ENCODE assay signal across 8 mouse cellular contexts in the genomic region with DNA sequence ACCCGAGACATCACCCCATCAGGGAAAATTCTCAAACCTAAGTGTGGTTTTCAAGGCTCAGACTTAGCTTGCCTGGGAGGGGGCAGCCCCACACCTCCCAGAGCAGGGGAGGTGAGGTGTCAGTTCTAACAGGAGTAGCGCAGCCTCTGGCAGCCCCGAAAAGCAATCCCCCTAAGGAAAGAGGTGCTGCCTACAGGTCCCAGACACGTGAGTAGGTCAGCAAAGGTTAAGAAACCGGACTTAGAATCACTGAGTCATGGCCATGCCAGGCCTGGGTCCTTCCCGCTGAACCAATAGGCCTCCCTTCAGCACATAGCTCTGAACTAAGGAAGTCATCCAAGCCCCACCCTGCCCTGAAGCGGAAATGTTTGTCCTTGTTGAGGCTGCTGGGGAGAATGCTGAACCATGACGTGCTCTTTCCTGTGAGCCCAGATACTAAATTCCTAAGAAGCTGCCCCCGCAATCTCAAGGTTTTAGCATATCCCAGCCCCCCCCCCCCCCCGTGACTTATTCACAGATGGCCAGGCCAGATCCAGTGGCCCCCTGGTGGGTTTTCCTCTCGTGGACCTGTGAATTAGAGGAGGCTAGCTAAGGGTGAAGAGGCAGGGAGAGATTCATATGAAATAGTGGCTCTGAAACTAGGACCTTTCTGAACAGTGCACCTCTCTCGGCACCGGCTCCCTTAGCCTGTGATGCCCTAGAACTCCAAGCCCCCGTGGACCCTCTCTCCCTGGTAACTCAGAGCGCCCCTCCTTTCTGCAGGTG. TPM values are rescaled to one million over a fixed set of nuclear protein-coding genes. Genes with fewer than 3 reads are reported as not detected.
A peak's percentile ranks its signal among the peaks of the same experiment; 100 is the strongest.
DNase-seq lines count a peak whose midpoint lies in the region; ATAC-seq and TF ChIP-seq lines count a peak whose summit lies in the region.

No protein-coding gene starts in this region.

- H3K4me1 ChIP-seq in hindbrain, embryonic 15.5 days (replicated peaks), result peaks cover 29% of the 10 kb centered on the region
- peaks cover 15% of the 10 kb centered on the region; the same call in 1 of the 2 replicates for H3K4me1 ChIP-seq in liver, adult 2 months (ENCODE audit: control insufficient read depth, insufficient read depth, low read length)

- no peaks in the 10 kb centered on the region for H3K9me3 ChIP-seq in hindbrain, embryonic 15.5 days

- no peaks in the 10 kb centered on the region for H3K27me3 ChIP-seq in hindbrain, embryonic 15.5 days
- H3K27me3 ChIP-seq in liver, adult 2 months (ENCODE audit: control insufficient read depth, insufficient read depth, low read length), result no peaks in the 10 kb centered on the region

- H3K4me3 ChIP-seq in gastrocnemius, adult 2 months, result peak overlapping the region; percentile 54
- no peak overlapping the region for H3K4me3 ChIP-seq in hindbrain, embryonic 15.5 days
- H3K4me3 ChIP-seq in liver, adult 2 months (ENCODE audit: insufficient read depth, low read depth, low read length), result no peak overlapping the region

- no peak overlapping the region for H3K4me2 ChIP-seq in hindbrain, embryonic 15.5 days

- intact Hi-C loops in left cerebral cortex, postnatal 36 days (cut with DNase I), result loop anchor here (10.0 kb wide), 1 partner anchor 301 kb away; a partner anchor contains a TSS
- intact Hi-C loops in gastrocnemius, adult 2 months (cut with DNase I), result no loop called here

- peaks cover 26% of the 10 kb centered on the region for H3K36me3 ChIP-seq in hindbrain, embryonic 15.5 days
- peaks cover 35% of the 10 kb centered on the region for H3K36me3 ChIP-seq in liver, adult 2 months (ENCODE audit: control insufficient read depth, insufficient read depth, low read length)

- H3K27ac ChIP-seq in gastrocnemius, adult 2 months, result peak overlapping the region; percentile 92
- H3K27ac ChIP-seq in hindbrain, embryonic 15.5 days (replicated peaks), result peak overlapping the region; percentile 71
- peak overlapping the region; percentile 86 for H3K27ac ChIP-seq in liver, adult 2 months (replicated peaks; ENCODE audit: insufficient read depth, low read depth, low read length)

- DNase-seq in left cerebral cortex, adult 11 months (ENCODE audit: low spot score), result peak; percentile 47
- DNase-seq in left cerebral cortex, postnatal 36 days (ENCODE audit: low spot score in 2 of 2), result no peak
- DNase-seq in adrenal gland, adult 8-10 months, result peak; percentile 83
- peak; percentile 86 for DNase-seq in gastrocnemius, adult 2 months
- peak; percentile 74 for DNase-seq in liver, adult 2 months (ENCODE audit: extremely low read depth, low read depth, low spot score)
- DNase-seq in monocyte, adult 2 months (ENCODE audit: low read depth in 1 of 2, low spot score in 2 of 2), result peak; percentile 66 to 69
- peak; percentile 75 for DNase-seq in thymus, postnatal 25 days

- 50% methylated on average over 15 of the region's 15 CpGs for WGBS in hindbrain, embryonic 15.5 days
- 43% methylated on average over 15 of the region's 15 CpGs for WGBS in liver, adult 2 months

- H3K9ac ChIP-seq in hindbrain, embryonic 15.5 days, result no peak overlapping the region
- peak overlapping the region; percentile 27; the same call in 1 of the 2 replicates for H3K9ac ChIP-seq in liver, adult 2 months (ENCODE audit: low read depth, low read length)

- no peak for TF ChIP-seq POLR2A in liver, adult 2 months (IDR thresholded peaks at IDR 0.05; ENCODE audit: extremely low read depth, insufficient read depth, low read length)

- no peak for TF ChIP-seq CTCF in gastrocnemius, adult 2 months (IDR thresholded peaks at IDR 0.05)
- no peak for TF ChIP-seq CTCF in liver, adult 2 months (IDR thresholded peaks at IDR 0.05; ENCODE audit: low read depth, low read length)

- ATAC-seq in hindbrain, embryonic 15.5 days (ENCODE audit: low FRiP score, low read depth), result no peak

- no peaks in the 10 kb centered on the region for H3K79me2 ChIP-seq in liver, adult 2 months (ENCODE audit: control insufficient read depth, insufficient read depth, low read length)

RNA-seq across cellular contexts. Expression of a gene that starts 0.5 kb away (rescaled TPM):
- not detected for total RNA-seq in left cerebral cortex, postnatal 36 days (2021)
- not detected for total RNA-seq in adrenal gland, adult 8-10 months (2022)
- not detected for total RNA-seq in gastrocnemius, adult 2 months (2021)
- polyA plus RNA-seq in hindbrain, embryonic 15.5 days (2015; fragmentation: Nextera tagmentation; extraction: Ambion mirVana), result 0.31 and 1.1 TPM in 2 replicates
- total RNA-seq in liver, adult 2 months (2014; rRNA removed), result not detected in 2 replicates
- polyA plus RNA-seq in liver, adult 2 months (2012; rRNA removed), result 0.17 TPM in 1 of 2 replicates, not detected in the other

RNA-seq across cellular contexts. Expression of a gene that starts 0.6 kb away (rescaled TPM):
- total RNA-seq in left cerebral cortex, postnatal 36 days (2021), result 10 to 100 TPM; 12.2 to 12.5 TPM
- total RNA-seq in adrenal gland, adult 8-10 months (2022), result 10 to 100 TPM in 1 of 4 experiments, 1 to 10 TPM in 3; 6.6 to 11.4 (median 9.1) TPM
- 1 to 10 TPM; 2.3 to 2.5 TPM for total RNA-seq in gastrocnemius, adult 2 months (2021)
- polyA plus RNA-seq in hindbrain, embryonic 15.5 days (2015; fragmentation: Nextera tagmentation; extraction: Ambion mirVana), result 4.7 and 5.1 TPM in 2 replicates
- total RNA-seq in liver, adult 2 months (2014; rRNA removed), result 0.67 and 0.74 TPM in 2 replicates
- 0.86 and 1.8 TPM in 2 replicates for polyA plus RNA-seq in liver, adult 2 months (2012; rRNA removed)

RNA-seq across cellular contexts. Expression of a gene that starts 7.7 kb away (rescaled TPM):
- 10 to 100 TPM; 12.0 to 13.9 TPM for total RNA-seq in left cerebral cortex, postnatal 36 days (2021)
- 10 to 100 TPM in 1 of 4 experiments, 1 to 10 TPM in 3; 4.5 to 18.0 (median 5.8) TPM for total RNA-seq in adrenal gland, adult 8-10 months (2022)
- total RNA-seq in gastrocnemius, adult 2 months (2021), result under 1 TPM; 0.73 to 0.74 TPM
- 24.9 and 25.0 TPM in 2 replicates for polyA plus RNA-seq in hindbrain, embryonic 15.5 days (2015; fragmentation: Nextera tagmentation; extraction: Ambion mirVana)
- 10.7 and 19.5 TPM in 2 replicates for total RNA-seq in liver, adult 2 months (2014; rRNA removed)
- polyA plus RNA-seq in liver, adult 2 months (2012; rRNA removed), result 21.2 and 31.7 TPM in 2 replicates

RNA-seq across cellular contexts. Expression of a gene that starts 30.0 kb away (rescaled TPM):
- total RNA-seq in left cerebral cortex, postnatal 36 days (2021), result 100 to 1,000 TPM; 465 to 510 TPM
- 1,000 to 10,000 TPM in 2 of 4 experiments, 100 to 1,000 TPM in 2; 974 to 1,059 (median 1,012) TPM for total RNA-seq in adrenal gland, adult 8-10 months (2022)
- total RNA-seq in gastrocnemius, adult 2 months (2021), result 100 to 1,000 TPM; 527 to 622 TPM
- 468 and 502 TPM in 2 replicates for polyA plus RNA-seq in hindbrain, embryonic 15.5 days (2015; fragmentation: Nextera tagmentation; extraction: Ambion mirVana)
- 449 and 482 TPM in 2 replicates for total RNA-seq in liver, adult 2 months (2014; rRNA removed)
- polyA plus RNA-seq in liver, adult 2 months (2012; rRNA removed), result 311 and 370 TPM in 2 replicates

RNA-seq across cellular contexts. Expression of a gene that starts 30.2 kb away (rescaled TPM):
- total RNA-seq in left cerebral cortex, postnatal 36 days (2021), result 1 to 10 TPM; 1.4 to 1.9 TPM
- 1 to 10 TPM; 3.8 to 9.0 (median 8.3) TPM for total RNA-seq in adrenal gland, adult 8-10 months (2022)
- under 1 TPM; 0.22 to 0.54 TPM for total RNA-seq in gastrocnemius, adult 2 months (2021)
- 7.3 and 8.0 TPM in 2 replicates for polyA plus RNA-seq in hindbrain, embryonic 15.5 days (2015; fragmentation: Nextera tagmentation; extraction: Ambion mirVana)
- total RNA-seq in liver, adult 2 months (2014; rRNA removed), result 0.18 and 0.34 TPM in 2 replicates
- 1.0 and 1.4 TPM in 2 replicates for polyA plus RNA-seq in liver, adult 2 months (2012; rRNA removed)

Comparison
In these comparisons a context has a peak if more than half of its experiments do, and no peak if none do; other contexts are left out.
1. DNase-seq: peak in left cerebral cortex, adult 11 months (single experiment), adrenal gland, adult 8-10 months (single experiment), gastrocnemius, adult 2 months (single experiment), liver, adult 2 months (single experiment), monocyte, adult 2 months (2 of 2) and thymus, postnatal 25 days (single experiment); none in left cerebral cortex, postnatal 36 days (0 of 2).
2. Peak in every context shown above with its lines, with median percentiles within 50 percentile points of each other: H3K27ac ChIP-seq.